Mouse (Mus musculus): Measurements from ENCODE around the gene Dmc1. TPM values are rescaled to one million over a fixed set of nuclear protein-coding genes. Genes with fewer than 3 reads are reported as not detected.

Dmc1 gene
- polyA plus RNA-seq, 1 experiment from 2014 or later, result 1.5 TPM

- Histone ChIP-seq H3K27me3 (ENCODE audit: low read depth, poor library complexity, severe bottlenecking) (peaks cover 50% of the 10 kb centered on the region), H3K4me1 (peaks cover 29% of the 10 kb centered on the region), H3K36me3 (no peaks in the 10 kb centered on the region), H3K4me3 (peak overlapping the region; percentile 12; the same call in 1 of the 2 replicates), H3K27ac (replicated peaks) (no peak overlapping the region), H3K9me3 (replicated peaks) (no peaks in the 10 kb centered on the region)
- WGBS, result 53% methylated on average over 16 of the region's 16 CpGs
- no peak for DNase-seq (ENCODE audit: low spot score)
Measured at GRCm38 (mm10) chr15:79519400-79520220, 85.3 kb downstream of the Dmc1 start.

GRCm38 (mm10) chr15:79518571-79518970 lies 86.3 kb downstream of the Dmc1 start:
- Histone ChIP-seq H3K36me3 (no peaks in the 10 kb centered on the region), H3K4me3 (no peak overlapping the region), H3K4me1 (peaks cover 37% of the 10 kb centered on the region), H3K27me3 (ENCODE audit: low read depth, poor library complexity, severe bottlenecking) (peaks cover 60% of the 10 kb centered on the region), H3K9me3 (replicated peaks) (no peaks in the 10 kb centered on the region), H3K27ac (replicated peaks) (no peak overlapping the region)
- DNase-seq (ENCODE audit: low spot score), result no peak
- 81% methylated on average over 3 of the region's 3 CpGs for WGBS

- WGBS, result 82% methylated on average over 4 of the region's 4 CpGs
- Histone ChIP-seq H3K36me3 (no peaks in the 10 kb centered on the region), H3K4me1 (peaks cover 40% of the 10 kb centered on the region), H3K9me3 (replicated peaks) (no peaks in the 10 kb centered on the region), H3K27me3 (ENCODE audit: low read depth, poor library complexity, severe bottlenecking) (peaks cover 69% of the 10 kb centered on the region), H3K4me3 (no peak overlapping the region), H3K27ac (replicated peaks) (no peak overlapping the region)
- DNase-seq (ENCODE audit: low spot score), result no peak
Measured at GRCm38 (mm10) chr15:79517710-79518109, 87.2 kb downstream of the Dmc1 start.

GRCm38 (mm10) chr15:79516171-79517096 lies 88.5 kb downstream of the Dmc1 start, which contains the start of gene Kdelr3:
Gene Kdelr3 (plus strand): TSS chr15:79516411.
- H3K4me1 ChIP-seq, result peaks cover 53% of the 10 kb centered on the region
- no peaks in the 10 kb centered on the region for H3K9me3 ChIP-seq (replicated peaks)
- peaks cover 81% of the 10 kb centered on the region for H3K27me3 ChIP-seq (ENCODE audit: low read depth, poor library complexity, severe bottlenecking)
- H3K4me3 ChIP-seq, result peak within 1 kb of the TSS; percentile 62
- H3K36me3 ChIP-seq, result no peaks in the 10 kb centered on the region
- peak; percentile 57 for DNase-seq (ENCODE audit: low spot score)
- under 1% methylated on average over 71 of the region's 71 CpGs for WGBS
- H3K27ac ChIP-seq (replicated peaks), result peak within 1 kb of the TSS; percentile 70

- Histone ChIP-seq H3K36me3 (no peaks in the 10 kb centered on the region), H3K27ac (replicated peaks) (no peak overlapping the region), H3K4me3 (peak overlapping the region; percentile 3; the same call in 1 of the 2 replicates), H3K9me3 (replicated peaks) (no peaks in the 10 kb centered on the region), H3K27me3 (ENCODE audit: low read depth, poor library complexity, severe bottlenecking) (peaks cover 100% of the 10 kb centered on the region), H3K4me1 (peaks cover 63% of the 10 kb centered on the region)
- WGBS, result 10% methylated on average over 9 of the region's 9 CpGs
- DNase-seq (ENCODE audit: low spot score), result no peak
Measured at GRCm38 (mm10) chr15:79513940-79514339, 91.0 kb downstream of the Dmc1 start.

DNA sequence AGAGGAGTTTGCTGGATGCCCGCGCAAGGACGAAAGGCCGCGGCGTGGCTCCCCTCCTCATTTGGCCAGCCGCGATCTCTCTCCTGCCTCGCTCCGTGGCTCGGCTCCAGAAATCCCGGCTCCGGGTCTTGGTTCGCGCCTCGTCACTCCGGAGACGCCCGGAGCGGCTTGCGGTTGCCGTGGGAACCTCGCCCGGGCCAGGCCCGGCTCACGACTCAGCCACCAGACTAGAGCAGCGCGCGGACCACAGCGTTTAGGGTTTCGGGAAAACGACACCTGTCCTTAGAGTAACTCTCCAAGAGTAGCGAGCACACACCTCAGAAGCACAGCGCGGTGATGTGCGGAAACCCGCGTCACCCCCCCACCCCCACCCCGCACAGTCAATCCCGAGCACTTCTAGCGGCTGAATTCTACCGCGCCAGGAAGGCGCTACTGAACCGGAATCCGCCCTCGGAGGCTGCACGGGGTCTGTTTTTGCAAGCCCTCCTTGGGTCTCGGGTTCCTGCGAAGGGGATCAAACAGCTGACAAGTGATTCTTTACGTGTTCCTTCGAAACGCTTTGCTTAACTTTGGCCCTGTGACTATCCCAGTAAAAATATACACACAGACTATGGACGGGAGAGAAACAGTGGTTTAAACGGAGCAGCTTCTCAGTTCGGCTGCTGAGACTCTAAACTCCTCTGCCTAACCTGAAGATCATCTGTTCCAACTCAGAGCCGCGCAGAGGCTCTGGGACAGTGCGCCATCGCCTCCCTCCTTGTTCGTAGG lies 93.2 kb downstream of the Dmc1 start:
- peak; percentile 91 for DNase-seq (ENCODE audit: low spot score)
- Histone ChIP-seq H3K4me1 (peaks cover 56% of the 10 kb centered on the region), H3K27me3 (ENCODE audit: low read depth, poor library complexity, severe bottlenecking) (peaks cover 100% of the 10 kb centered on the region), H3K4me3 (peak overlapping the region; percentile 57), H3K27ac (replicated peaks) (no peak overlapping the region; the same call in 1 of the 2 replicates), H3K9me3 (replicated peaks) (no peaks in the 10 kb centered on the region), H3K36me3 (no peaks in the 10 kb centered on the region)
- WGBS, result under 1% methylated on average over 61 of the region's 61 CpGs

Small RNA genes lying within 50 kb of the gene (microRNA-seq; reads per million reads assigned to microRNA genes)
- gene Gm27903, result not detected

Other genes starting within 250 kb of the Dmc1 start
- 56.3 and 58.7 TPM in 2 replicates for gene Tmem184b, start 201.5 kb downstream of the Dmc1 start, polyA plus RNA-seq (2016; fragmentation: Nextera tagmentation; extraction: Ambion mirVana)
- gene Csnk1e, start 149.5 kb downstream of the Dmc1 start, polyA plus RNA-seq (2016; fragmentation: Nextera tagmentation; extraction: Ambion mirVana), result 128 and 162 TPM in 2 replicates
- 0.05 TPM in 1 of 2 replicates, not detected in the other for gene Kcnj4, start 99.9 kb downstream of the Dmc1 start, polyA plus RNA-seq (2016; fragmentation: Nextera tagmentation; extraction: Ambion mirVana)
- 15.5 and 24.2 TPM in 2 replicates for gene Kdelr3, start 88.7 kb downstream of the Dmc1 start, polyA plus RNA-seq (2016; fragmentation: Nextera tagmentation; extraction: Ambion mirVana)
- 43.5 and 48.1 TPM in 2 replicates for gene Ddx17, start 58.4 kb downstream of the Dmc1 start, polyA plus RNA-seq (2016; fragmentation: Nextera tagmentation; extraction: Ambion mirVana)
- 2.2 and 2.4 TPM in 2 replicates for gene Fam227a, start 53.8 kb upstream of the Dmc1 start, polyA plus RNA-seq (2016; fragmentation: Nextera tagmentation; extraction: Ambion mirVana)
- gene Cby1, start 54.1 kb upstream of the Dmc1 start, polyA plus RNA-seq (2016; fragmentation: Nextera tagmentation; extraction: Ambion mirVana), result 88.0 and 89.1 TPM in 2 replicates
- 252 and 279 TPM in 2 replicates for gene Tomm22, start 65.8 kb upstream of the Dmc1 start, polyA plus RNA-seq (2016; fragmentation: Nextera tagmentation; extraction: Ambion mirVana)
- 17.6 and 18.9 TPM in 2 replicates for gene Josd1, start 82.8 kb upstream of the Dmc1 start, polyA plus RNA-seq (2016; fragmentation: Nextera tagmentation; extraction: Ambion mirVana)
- gene Gtpbp1, start 85.7 kb upstream of the Dmc1 start, polyA plus RNA-seq (2016; fragmentation: Nextera tagmentation; extraction: Ambion mirVana), result 46.6 and 49.0 TPM in 2 replicates
- gene Sun2, start 137.4 kb upstream of the Dmc1 start, polyA plus RNA-seq (2016; fragmentation: Nextera tagmentation; extraction: Ambion mirVana), result 2.2 and 3.9 TPM in 2 replicates
- gene Dnal4, start 172.7 kb upstream of the Dmc1 start, polyA plus RNA-seq (2016; fragmentation: Nextera tagmentation; extraction: Ambion mirVana), result 63.9 and 81.5 TPM in 2 replicates
- 2.2 and 3.4 TPM in 2 replicates for gene Nptxr, start 199.7 kb upstream of the Dmc1 start, polyA plus RNA-seq (2016; fragmentation: Nextera tagmentation; extraction: Ambion mirVana)
- gene Npcd, start 229.1 kb upstream of the Dmc1 start, polyA plus RNA-seq (2016; fragmentation: Nextera tagmentation; extraction: Ambion mirVana), result 0.16 TPM in 1 of 2 replicates, not detected in the other
- gene Cbx6, start 229.6 kb upstream of the Dmc1 start, polyA plus RNA-seq (2016; fragmentation: Nextera tagmentation; extraction: Ambion mirVana), result 24.0 and 30.4 TPM in 2 replicates